Mouse (Mus musculus): Measurements from ENCODE around the gene Irf6.
A peak's percentile ranks its signal among the peaks of the same experiment; 100 is the strongest.

Irf6 gene

DNA sequence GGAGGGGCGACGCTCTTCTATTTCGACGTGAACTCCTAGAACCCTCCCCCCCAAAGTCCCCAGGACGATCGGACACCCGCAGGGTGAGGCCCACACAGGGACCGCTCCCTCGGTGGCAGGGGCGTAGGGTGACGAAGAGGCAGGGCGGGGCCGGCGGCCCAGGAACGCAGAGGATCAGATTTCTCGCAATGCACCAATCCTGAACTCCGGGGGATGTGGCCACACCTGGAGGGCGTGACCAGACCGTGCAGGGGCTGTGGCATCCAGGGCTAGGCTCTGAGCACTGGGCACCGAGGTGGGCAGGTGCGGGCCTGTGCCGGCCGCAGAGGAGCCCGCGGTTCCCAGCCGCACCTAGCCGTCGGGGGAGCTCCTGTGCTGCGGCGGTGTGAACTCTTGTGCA lies at the start of gene Irf6:
Gene Irf6, plus strand, starts transcription at position 240 of the 400 bp plus-strand sequence.
- DNase-seq (ENCODE audit: low spot score): peak; percentile 25

DNA sequence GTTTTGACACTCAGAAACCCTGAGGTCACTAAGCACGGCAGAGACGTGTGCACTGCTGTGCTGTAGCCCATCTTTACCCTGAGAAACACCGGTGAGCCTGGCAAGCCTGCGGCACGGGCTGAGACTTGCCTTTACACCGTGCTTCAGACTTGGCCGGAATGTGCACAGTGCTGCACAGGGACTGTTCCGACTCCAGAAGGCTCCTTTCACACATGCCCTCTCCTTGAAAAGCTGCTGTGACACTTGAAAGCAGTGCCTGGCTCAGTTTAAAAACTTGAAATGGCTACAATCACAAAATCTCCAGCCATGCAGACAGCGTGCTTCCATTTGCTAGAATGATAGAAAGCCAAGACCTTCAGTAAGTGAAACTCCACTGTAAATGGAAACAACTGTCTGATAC lies 40.8 kb upstream of the Irf6 start:
- no peak for DNase-seq (ENCODE audit: low spot score)

DNA sequence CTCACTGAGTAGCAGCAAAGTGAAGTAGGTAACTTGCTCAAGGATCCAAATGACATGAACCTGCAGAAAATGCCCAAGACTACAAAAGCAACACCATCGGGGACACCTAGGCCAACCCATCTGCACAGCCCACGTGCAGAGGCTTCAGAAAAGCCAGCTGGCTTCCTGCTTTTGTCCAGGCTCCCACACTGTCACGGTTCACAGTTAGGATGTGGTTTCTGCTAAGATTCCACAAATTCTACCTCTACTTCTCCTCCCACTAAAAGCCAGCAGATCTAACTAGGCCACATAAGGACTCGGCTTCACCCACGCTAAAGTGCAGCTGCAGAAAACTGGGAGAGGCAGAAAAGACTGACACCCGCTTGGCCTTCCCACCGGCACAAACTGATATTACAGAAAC lies 30.1 kb upstream of the Irf6 start:
- DNase-seq (ENCODE audit: low spot score): no peak

DNA sequence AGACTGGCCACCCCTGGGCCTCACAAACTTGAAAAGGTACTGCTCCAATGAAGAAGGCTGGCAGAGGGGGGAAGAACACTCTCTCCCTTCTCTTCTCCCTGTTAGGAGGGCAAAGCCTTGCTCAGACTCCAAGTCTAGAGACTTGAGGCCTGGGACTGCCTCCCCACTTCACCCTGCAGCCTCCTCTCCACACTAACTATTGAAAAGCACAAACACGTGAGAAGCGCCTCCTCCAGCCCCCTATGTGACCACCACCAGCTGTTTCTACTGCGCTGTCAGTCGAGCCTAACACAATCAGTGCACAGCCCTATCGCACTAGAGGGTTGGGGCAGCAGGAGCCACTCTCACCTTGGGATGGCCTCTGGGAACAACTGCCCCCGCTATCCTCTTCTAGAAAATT lies 29.6 kb upstream of the Irf6 start:
- DNase-seq (ENCODE audit: low spot score): no peak

DNA sequence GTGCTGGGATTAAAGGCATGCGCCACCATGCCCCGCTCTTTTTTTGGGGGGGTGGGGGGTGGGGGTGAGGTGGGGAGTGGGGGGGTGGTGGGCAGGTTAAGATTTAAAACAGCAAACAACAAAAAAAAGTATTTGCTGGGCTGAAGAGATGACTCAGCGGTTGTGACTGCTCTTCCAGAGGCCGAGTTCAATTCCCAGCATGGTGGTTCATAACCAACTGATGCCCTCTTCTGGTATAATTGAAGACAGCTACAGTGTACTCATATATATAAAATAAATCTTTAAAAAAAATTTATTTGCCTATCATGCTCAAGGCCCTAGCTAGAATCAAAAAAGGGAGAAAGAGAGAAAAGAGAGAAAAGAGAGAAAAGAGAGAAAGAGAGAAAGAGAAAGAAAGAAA lies 27.1 kb upstream of the Irf6 start:
- DNase-seq (ENCODE audit: low spot score): no peak

DNA sequence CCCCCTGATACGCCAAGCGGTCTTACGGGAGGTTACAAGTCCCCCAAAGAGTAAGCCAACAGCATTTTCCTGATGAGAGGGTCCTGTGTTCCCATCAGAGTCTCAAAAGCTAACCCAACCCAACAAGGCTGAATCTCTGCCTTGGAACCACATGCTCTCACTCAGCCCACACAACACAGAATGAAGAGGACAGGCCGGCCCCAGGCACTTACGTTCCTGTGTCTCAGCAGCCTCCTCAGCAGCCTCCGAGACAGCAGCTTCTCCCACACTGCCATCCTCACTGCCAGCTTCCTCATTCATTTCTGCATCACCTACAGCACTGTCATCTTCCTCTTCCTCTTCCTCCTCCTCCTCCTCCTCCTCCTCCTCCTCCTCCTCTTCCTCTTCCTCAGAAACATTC lies 24.9 kb upstream of the Irf6 start:
- no peak for DNase-seq (ENCODE audit: low spot score)

DNA sequence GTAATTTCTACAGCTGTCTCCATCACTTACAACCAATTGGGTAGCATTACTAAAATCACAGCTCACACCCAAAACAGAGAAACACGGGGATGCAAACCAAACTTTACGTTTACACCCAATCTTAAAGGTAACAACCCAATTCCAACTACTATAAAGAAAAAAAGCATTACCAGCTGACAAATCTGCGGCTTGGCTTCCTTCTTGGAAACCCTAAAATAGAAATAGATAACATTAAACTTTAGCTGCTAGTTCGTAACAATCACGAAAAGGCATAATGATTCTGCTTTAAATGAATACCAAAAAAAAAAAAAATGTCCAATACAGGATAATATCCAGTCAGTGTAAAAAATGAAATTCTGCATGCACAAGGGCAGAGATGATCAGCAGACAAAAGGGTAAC lies 23.6 kb upstream of the Irf6 start:
- no peak for DNase-seq (ENCODE audit: low spot score)

DNA sequence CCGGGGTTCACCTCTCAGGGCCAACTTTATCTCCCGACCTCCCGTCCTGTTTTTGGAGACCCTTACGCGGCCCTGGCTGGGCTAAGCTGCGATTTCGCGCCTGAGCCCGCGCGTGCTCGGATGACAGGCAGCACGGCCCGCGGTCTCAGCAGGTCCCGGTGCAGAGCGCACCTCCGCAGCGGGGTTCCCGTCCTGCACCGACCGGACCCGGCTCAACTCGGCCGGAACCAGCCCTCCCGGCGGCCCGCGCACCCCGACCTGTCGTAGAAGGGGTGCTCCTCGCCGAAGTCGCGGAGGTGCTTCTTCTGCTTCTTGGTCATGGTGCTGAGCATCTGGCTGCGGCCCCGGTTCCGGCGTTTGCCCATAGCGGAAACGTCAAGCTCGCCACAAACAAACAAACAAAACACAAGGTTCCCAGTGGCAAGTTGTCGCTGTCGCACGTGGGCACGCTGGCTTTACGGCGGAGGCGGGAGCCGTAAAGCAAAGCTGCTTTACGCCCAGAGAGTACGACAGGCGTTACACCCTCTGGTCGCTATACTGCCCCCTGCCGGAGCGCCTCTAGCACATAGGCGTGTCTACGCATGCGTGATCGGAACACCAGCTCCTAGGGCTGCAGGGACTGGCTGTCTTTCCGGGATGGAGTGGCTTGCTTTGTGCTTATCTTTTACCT lies 23.0 kb upstream of the Irf6 start, which contains the start of gene Diexf:
Gene Diexf, minus strand, starts transcription at position 487 of the 670 bp plus-strand sequence.
- DNase-seq (ENCODE audit: low spot score): peak; percentile 96

DNA sequence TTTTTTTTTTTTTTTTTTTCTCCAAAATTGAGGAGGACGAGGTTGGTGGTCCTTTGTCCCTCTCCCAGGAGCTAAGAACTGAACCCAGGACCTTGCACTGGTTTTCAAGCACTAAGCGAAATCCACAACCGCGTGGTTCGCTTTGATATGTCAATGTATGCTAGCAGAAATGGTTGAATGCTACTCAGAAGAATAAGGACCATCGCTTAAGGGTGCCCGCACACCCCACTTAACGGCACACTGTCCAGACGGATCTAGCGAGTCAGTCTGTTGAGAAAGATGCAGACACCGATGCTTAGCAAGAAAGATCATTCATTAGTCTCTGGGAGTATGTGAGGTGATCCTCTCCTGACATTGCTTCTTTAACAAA lies 22.5 kb upstream of the Irf6 start:
- DNase-seq (ENCODE audit: low spot score): no peak

DNA sequence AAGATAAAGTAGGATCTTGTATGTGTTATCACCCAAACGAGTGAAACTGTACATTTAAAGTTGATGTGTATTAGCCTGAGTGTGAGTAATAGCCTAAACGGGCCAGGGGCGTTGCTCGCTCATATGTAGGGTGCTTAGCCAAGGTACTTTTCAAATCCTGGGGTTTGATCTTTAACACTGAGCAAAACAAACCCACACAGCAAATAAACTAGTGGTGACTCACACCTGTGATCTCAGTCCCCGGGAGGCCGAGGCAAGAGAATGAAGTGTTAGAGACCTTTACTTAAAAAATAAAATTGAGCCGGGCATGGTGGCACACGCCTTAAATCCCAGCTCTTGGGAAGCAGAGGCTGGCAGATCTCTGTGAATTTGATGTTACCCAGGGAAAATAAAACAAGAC lies 22.1 kb upstream of the Irf6 start:
- DNase-seq (ENCODE audit: low spot score): no peak

DNA sequence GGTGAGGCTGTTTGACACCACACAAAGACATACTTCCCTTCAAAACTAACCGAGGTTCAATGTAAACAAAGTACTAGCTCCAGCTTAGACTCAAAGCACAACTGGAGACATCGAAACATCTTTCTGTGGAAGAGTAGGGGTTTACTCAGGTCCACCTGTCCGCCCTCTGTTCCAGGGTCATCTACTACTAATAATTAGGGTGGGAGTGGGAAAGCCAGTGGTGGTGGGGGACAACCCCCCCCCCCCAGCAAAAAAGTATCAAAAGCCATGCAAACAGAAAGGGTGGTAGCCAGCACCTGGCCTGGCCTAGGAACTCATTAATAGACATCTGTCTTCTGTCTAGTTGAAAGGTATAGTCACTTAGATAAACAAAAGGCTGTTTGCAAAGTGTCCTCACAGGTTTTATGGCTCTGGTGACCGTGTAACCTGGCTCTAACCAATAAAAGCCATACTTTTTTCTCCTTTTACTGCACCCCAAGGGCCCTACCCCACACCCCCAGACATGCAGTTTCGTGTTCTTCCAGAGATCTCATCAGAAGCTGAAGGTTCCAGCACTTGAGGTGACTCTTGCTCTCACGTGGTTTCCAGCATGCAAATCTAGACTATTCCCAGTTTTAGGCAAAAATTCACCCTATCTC lies 21.5 kb upstream of the Irf6 start:
- DNase-seq (ENCODE audit: low spot score): no peak

DNA sequence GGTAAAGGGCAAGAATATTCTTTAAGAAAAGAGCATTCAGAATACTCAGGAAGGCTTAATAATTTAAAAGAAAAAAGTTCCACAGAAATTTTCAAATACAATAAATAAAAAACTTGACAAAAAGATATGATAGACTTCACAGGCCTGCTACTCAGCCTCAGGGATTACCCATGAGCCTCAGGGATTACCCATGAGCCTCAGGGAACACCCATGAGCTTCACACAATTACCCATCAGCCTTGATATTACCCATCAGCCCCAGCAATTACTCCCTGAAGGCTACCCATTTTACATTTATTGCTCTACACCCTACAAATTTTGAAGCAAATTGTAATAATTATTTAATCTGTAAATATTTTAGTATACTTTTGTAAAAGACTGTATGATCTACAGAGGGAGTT lies 20.5 kb upstream of the Irf6 start:
- DNase-seq (ENCODE audit: low spot score): no peak

DNA sequence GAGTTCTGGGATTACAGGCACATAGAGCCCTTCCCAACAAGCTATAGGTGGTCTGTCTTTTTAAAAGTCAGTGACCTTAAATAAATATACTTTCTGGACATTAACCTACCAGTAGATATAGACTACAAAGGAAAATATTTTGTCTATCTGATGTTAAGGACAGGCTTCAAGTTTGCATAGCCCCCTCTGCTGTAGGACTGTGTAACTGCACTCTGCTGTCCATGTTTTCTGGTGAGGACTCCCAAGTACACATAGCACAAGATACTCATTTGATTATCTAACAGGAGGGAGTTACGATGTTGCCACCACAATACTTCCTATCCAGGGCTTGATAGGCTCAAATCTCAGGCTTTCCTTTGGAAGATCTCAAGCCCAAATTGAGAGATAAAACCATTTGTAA lies 19.2 kb upstream of the Irf6 start:
- DNase-seq (ENCODE audit: low spot score): no peak

DNA sequence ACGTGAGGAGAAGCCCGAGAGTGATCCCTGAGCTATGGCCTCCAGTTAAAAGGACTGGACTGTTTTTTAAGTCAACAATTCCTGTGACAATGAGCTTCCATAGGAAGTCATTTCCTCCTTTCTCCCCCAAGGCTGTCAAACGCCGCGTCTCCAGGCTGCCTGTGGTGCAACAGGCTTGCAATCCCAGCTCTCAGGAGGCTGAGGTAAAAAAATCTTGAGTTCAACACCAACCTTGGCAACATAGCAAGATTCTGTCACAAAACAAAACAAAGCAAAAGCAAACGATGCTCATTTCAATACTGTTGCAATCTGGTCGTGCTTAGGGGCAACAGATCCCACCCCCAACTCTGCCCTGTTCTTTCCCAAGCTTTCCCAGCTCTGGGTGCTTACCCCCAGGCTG lies 14.8 kb upstream of the Irf6 start:
- no peak for DNase-seq (ENCODE audit: low spot score)

DNA sequence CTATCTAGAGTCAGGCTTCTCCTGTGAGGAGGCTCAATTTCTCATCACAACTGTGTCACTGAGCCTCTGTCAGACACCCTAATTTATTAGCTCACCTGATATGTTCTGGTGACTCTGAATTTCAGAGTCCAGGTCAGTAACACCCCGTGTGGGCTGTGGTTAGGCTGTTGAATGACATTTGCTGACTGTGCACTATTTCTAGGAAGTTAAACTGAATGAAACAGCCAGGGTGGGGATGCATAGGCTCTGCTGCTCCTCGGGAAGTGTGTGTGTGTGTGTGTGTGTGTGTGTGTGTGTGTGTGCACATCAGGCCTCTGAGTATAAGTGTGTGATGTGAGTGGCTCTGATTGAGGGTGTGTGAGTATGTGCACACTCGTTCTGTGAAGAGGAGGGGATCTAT lies 14.2 kb upstream of the Irf6 start:
- DNase-seq (ENCODE audit: low spot score): no peak

DNA sequence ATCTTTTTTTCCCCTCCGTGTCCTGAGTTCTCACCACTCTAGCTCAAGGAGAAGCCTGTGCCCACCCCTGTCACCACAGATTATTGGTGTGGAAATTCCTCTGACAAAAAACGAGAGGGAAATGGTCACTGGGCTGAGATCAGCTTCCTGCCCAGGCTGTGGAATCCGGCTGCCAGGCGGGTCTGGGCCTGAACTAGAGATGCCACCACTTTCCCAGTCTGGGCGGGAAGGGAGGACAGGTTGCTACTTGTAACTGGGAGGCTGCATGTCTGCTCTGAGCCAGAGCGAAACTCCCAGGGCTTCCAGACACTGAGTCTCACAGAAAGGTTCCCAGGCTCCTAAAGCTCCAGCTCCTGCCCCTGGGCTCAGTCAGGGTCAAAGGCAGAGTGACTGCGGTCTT lies 11.8 kb upstream of the Irf6 start:
- DNase-seq (ENCODE audit: low spot score): no peak

DNA sequence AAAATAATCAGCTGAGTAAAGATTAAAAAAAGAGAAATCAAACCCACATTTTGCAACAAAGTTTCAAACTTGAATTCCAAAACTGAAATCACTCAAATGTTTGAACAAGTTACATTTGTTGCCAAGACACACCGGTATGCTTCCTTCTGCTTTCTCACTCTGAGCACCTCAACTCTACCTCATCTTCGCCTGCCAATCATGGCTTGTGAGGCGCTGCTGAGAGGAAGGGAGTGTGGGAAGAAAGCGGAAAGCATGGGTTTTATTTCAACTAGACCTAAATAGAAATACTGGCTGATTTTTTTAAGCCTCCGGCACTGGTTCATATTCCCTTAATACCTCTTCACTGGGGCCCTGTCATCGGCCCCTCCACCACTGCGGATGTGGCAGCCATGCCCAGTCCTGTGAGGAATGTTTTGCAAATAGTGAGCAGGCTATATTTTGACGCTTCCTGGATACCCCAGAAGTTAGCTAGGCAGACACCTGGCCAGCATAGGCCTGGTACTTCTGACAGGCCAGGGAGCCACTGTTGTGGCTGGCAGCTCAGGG lies 10.3 kb upstream of the Irf6 start:
- no peak for DNase-seq (ENCODE audit: low spot score)

DNA sequence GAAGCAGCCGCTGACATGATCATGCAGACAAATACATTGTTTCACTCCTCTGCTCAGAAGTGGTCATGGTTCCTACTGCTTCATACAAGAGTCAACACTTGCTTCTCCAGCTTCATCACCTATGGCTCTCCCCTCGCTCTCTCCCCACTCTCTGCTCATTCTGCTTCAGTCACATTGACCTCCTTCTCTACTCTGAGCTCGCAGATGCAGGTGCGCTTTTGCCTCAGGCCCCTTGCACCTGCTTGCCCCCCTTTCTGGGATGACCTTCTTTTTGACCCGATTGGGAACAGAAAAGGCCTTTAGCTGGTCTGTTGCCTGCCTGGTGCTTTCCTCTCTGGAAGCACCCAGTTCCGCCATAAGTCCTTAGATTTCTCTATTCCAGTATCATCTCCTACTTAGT lies 8.4 kb upstream of the Irf6 start:
- no peak for DNase-seq (ENCODE audit: low spot score)

DNA sequence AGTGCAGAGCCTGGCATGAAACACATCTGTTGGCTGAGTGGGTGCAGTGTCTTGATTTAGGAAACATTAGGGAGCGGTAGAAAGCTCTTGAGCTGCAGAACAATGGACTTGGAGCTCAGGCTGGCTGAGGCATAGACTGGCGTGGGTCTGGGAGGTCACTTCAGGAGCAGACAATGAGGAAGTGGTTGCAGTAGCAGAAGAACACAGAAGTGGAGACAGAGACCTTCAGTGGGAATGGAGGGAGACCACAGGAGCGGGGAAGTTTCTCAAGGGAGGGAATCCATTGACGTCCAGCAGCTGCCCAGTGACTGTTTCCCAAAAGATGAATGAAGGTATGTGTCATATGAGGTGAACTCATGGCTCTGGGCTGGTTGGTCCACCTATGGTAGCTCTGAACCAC lies 7.8 kb upstream of the Irf6 start:
- no peak for DNase-seq (ENCODE audit: low spot score)

DNA sequence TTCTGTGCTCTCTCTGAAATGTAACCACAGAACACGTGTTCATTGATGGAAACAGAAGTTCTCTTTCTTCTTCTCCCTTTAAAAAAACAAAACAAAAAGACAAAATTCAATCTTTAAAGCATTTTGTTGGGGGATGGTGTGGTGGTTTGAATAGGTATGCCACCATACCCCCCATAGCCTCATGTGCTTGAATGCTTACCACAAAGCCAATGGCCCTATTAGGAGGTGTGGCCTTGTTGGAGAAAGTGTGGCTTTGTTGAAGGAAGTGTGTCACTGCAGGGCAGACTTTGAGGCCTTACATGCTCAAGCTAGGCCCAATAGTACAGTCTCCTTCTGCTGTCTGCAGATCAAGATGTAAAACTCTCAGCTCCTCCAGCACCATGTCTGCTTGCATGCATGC lies 6.5 kb upstream of the Irf6 start:
- DNase-seq (ENCODE audit: low spot score): no peak

DNA sequence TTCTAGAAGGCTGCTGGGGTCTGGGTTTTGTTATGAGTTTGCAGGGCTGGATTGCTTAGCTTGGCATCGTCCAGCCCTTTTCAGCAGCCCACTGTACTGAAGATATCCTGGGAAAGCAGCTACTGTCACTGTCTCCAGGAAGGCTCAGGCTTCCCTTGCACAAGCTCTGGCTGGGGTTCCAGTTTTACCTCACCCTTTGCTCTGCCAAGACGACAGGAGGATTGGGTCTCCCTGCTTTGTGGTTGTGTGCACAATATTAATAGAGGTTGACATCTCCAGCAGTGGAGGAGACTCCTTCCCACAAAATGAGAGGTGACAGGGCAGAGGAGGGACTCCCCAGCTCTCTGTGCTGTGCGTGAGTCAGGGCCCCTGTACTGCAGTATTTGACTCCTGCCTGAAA lies 3.7 kb upstream of the Irf6 start:
- DNase-seq (ENCODE audit: low spot score): no peak

DNA sequence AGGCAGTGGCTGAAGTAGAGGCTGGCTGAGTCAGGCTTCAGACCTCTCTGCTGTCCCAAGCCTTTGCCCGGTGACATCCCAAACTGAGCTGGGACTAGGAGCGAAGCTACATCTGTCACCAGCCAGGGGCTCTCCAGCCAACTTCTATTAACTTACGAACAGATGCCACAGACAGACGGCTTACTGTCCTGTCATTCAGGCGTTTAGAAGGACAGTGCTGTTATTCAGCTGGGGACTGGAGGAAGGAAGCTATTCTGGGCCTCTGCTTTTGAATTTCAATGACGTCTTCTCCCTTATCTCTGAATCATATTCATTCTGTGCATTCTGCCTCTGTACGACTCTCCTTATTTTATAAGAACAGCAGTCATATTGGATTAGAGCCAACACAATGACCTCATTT lies 1.8 kb upstream of the Irf6 start:
- DNase-seq (ENCODE audit: low spot score): no peak

DNA sequence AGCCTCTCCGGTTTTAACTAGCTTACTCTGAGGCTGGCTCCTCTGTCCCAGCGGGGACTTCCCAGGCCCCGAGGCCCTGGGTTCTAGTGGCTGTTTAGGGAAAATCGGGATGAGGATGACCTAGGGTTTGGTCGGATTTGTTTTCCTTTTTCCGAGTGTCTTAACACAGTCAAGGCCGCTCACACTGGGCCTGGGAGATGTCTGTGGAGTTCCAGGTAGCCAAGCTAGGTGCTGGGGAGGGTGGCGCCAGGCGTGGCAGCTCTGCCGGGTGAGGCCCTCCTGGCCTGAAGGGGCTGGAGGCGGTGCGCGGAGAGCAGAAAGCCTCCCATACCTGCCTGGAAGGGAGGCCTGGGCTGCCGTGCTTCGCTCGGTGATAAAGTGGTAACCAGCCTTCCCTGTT lies 650 bp downstream of the Irf6 start:
- DNase-seq (ENCODE audit: low spot score): no peak

Measured in ovary, postnatal 10 days (tissue).